Mouse (Mus musculus) c-Kit-positive CD71-negative TER-119-negative erythroid progenitor cells, embryonic 14.5 days (primary cell): ENCODE measurements around the gene Siah1a.

Experiments
- DNase-seq: peaks from one replicate; pipeline ENCODE4 v3.0.0-alpha.2; 2013; ENCODE audit warnings: low read depth

Gene Siah1a

DNA sequence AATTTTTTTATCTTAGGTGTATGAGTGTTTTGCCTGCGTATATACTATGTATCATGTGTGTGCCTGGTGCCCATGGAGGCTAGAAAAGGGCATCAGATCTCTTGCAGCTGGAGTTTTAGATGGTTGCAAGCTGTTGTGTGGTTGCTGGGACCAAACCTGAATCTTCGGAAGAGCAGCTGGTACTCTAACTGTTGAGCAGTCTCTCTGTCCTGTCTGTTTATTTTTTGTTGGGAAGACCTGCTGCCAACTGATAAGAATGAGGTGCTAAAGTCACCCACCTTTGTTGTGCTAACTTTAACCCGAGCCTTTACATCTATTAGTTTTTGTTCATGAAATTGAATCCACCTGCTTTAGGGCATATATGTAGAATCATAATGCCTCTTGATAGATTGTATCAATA, 43.3 kb downstream of the Siah1a start:
- DNase-seq: no peak

- DNase-seq: no peak
Measured at GRCm38 (mm10) chr8:86699471-86699870, 46.3 kb downstream of the Siah1a start.

- no peak for DNase-seq
Measured at GRCm38 (mm10) chr8:86698811-86699421, 46.8 kb downstream of the Siah1a start.

- no peak for DNase-seq
Measured at GRCm38 (mm10) chr8:86695703-86696102, 50.0 kb downstream of the Siah1a start.

DNA sequence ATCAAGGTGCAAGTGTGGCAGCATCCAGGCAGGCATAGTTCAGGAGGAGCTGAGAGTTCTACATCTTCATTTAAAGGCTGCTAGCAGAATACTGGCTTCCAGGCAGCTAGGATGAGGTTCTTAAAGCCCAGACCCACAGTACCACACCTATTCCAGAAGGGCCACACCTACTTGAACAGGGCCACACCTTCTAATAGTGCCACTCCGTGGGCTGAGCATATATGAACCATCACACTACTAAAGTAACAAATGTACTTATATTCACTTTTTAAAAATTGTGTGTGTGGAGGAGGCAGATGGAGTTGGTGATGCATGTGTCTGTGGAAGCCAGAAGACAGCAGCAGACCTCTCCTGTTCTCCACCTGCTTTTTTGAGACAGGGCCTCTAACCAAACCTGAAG, 51.7 kb downstream of the Siah1a start:
- no peak for DNase-seq

DNA sequence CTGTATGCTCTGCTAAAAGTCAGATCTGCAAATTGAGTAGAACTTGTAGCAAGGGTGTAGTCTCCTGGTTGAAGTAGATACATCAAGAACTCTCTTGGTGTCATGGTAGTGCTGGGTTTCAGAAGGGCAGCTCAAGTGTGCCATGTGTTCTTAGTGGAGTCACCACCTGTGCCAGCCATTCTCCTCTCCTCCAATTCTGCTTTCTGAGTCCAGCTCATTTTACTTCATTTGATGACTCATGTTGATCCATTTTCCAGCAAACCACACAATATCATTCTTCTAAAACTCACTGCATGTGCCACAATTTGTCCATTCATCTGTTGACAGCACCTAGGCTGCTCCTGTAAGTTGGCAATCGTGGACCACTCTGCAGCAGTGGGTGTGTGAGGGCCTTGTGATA, 53.6 kb downstream of the Siah1a start:
- no peak for DNase-seq

GRCm38 (mm10) chr8:86686629-86687028, 59.1 kb downstream of the Siah1a start:
- no peak for DNase-seq
